Mouse (Mus musculus): Measurements from ENCODE around the gene Plekhm3. TPM values are rescaled to one million over a fixed set of nuclear protein-coding genes. Genes with fewer than 3 reads are reported as not detected.
"Not testable (repeated sequence)": the region's sequence is repeated elsewhere in the genome, so short reads cannot be mapped to it uniquely, and the experiment has no call there.

Gene Plekhm3
- polyA plus RNA-seq, 1 experiment: 0.03 TPM

DNA sequence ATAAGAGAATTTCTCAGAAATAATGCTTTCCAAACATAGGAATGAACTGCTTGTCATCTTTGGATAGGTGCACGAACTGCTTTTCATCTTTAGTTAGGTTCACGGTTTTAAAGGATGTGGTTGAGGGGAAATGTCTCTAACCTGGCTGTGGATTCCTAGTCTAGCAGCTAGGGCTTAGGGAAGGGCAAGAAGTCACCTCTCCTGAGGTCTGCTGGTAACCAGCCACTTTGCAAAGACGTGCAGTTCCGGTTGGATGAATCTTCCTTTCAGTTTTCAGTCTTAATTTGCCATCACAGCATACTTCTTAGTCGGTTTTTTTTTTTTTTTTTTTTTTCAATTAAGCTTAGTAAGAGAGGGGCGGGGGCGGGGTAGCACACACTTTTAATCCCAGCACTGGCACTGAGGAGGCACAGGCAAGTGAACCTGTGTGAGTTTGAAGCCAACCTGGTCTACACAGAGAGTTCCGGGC lies 431 bp upstream of the Plekhm3 start:
- no peak for TF ChIP-seq GATA1 (IDR thresholded peaks at IDR 0.05; ENCODE audit: low read length)
- no peaks in the 10 kb centered on the region for H3K9me3 ChIP-seq (ENCODE audit: control insufficient read depth, low read length)
- H3K27me3 ChIP-seq (ENCODE audit: control insufficient read depth): no peaks in the 10 kb centered on the region
- H3K4me1 ChIP-seq (ENCODE audit: control insufficient read depth): peaks cover 20% of the 10 kb centered on the region
- H3K4me3 ChIP-seq (replicated peaks): peak overlapping the region; percentile 90
- H3K36me3 ChIP-seq (ENCODE audit: control insufficient read depth): no peaks in the 10 kb centered on the region

DNA sequence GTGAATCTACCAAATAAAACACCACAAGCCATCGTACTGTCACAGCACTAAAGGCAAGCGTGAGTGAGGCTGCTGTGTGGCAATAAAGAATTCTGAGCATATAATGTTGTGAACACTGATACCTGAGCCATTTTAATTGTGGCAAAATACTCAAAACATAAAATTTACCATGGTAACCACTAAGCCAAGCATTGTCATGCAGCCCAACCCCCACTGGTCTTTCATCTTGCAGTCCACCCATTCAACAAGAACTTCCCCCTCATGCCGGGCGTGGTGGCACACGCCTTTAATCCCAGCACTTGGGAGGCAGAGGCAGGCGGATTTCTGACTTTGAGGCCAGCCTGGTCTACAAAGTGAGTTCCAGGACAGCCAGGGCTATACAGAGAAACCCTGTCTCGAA lies 1.8 kb downstream of the Plekhm3 start:
- H3K4me1 ChIP-seq (ENCODE audit: control insufficient read depth): peaks cover 20% of the 10 kb centered on the region
- H3K27me3 ChIP-seq (ENCODE audit: control insufficient read depth); H3K36me3 ChIP-seq (ENCODE audit: control insufficient read depth); H3K4me3 ChIP-seq (replicated peaks); H3K9me3 ChIP-seq (ENCODE audit: control insufficient read depth, low read length): not testable (repeated sequence)

DNA sequence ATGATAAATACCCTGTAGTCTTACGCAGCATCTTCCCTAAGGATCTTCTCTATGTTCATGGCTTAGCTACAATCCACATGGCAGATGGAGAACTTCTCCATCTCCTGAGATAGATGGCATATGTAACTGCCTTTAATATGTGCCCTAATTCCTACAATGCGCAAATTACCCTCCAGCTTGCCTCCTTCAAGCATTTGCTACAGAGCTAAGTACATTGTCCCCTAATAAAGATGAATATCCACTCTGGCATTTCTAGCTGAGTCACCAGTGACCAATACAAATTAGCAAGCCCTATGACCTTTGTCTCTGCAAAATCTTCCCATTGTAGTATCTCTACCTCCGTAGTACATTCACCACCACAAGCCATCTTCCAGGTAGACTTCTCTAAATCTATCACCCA lies 6.4 kb downstream of the Plekhm3 start:
- Histone ChIP-seq H3K9me3 (ENCODE audit: control insufficient read depth, low read length) (no peaks in the 10 kb centered on the region), H3K4me1 (ENCODE audit: control insufficient read depth) (peaks cover 8% of the 10 kb centered on the region), H3K36me3 (ENCODE audit: control insufficient read depth) (no peaks in the 10 kb centered on the region), H3K4me3 (replicated peaks) (no peak overlapping the region), H3K27me3 (ENCODE audit: control insufficient read depth) (no peaks in the 10 kb centered on the region)
- no peak for TF ChIP-seq GATA1 (IDR thresholded peaks at IDR 0.05; ENCODE audit: low read length)

DNA sequence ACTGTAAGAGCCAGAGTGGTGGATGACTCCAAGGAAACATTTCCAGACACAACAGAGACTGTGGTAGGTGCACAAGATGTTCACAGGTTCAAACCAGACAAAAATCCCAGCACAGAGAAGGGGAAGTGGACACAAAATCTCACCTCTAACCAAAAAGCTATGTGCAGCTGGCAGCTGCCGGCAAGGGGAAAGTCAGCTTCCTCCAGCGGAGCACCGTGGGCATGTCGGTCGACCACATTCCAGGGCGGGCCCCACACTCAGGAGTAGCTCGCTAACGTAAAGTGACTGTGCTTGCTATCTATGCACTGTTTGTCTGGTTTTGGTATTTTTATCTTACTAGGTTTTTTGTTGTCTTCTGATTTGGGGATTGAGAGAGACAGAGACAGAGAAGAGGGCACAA lies 7.2 kb downstream of the Plekhm3 start:
- Histone ChIP-seq H3K27me3 (ENCODE audit: control insufficient read depth) (no peaks in the 10 kb centered on the region), H3K4me1 (ENCODE audit: control insufficient read depth) (peaks cover 3% of the 10 kb centered on the region), H3K9me3 (ENCODE audit: control insufficient read depth, low read length) (no peaks in the 10 kb centered on the region), H3K36me3 (ENCODE audit: control insufficient read depth) (no peaks in the 10 kb centered on the region), H3K4me3 (replicated peaks) (no peak overlapping the region)
- TF ChIP-seq GATA1 (IDR thresholded peaks at IDR 0.05; ENCODE audit: low read length): no peak
- TF ChIP-seq TAL1 (IDR thresholded peaks at IDR 0.05; ENCODE audit: low read length): no peak

DNA sequence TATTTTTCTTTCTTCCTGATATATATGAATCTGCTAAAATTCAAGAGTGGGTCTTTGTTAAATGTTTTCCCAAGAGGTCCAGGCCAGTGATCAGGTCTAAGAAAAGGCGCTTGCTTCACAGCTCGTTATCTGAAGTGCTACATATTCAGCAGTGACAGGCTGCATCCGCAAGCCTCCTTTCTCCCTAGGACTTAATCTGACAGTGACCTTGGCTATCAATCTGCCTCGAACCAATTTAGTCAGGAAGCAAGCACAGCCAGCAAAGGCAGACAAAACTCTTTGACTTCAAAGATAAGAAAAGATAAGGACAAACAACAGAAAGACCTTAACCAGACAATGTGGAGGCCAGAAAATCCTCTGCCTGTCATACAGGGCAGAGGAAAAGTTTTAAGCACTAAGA lies 10.5 kb downstream of the Plekhm3 start:
- Histone ChIP-seq H3K36me3 (ENCODE audit: control insufficient read depth) (no peaks in the 10 kb centered on the region), H3K4me1 (ENCODE audit: control insufficient read depth) (peaks cover 3% of the 10 kb centered on the region), H3K4me3 (replicated peaks) (no peak overlapping the region), H3K27me3 (ENCODE audit: control insufficient read depth) (no peaks in the 10 kb centered on the region), H3K9me3 (ENCODE audit: control insufficient read depth, low read length) (no peaks in the 10 kb centered on the region)
- TF ChIP-seq GATA1 (IDR thresholded peaks at IDR 0.05; ENCODE audit: low read length) (no peak), TAL1 (IDR thresholded peaks at IDR 0.05; ENCODE audit: low read length) (no peak)

DNA sequence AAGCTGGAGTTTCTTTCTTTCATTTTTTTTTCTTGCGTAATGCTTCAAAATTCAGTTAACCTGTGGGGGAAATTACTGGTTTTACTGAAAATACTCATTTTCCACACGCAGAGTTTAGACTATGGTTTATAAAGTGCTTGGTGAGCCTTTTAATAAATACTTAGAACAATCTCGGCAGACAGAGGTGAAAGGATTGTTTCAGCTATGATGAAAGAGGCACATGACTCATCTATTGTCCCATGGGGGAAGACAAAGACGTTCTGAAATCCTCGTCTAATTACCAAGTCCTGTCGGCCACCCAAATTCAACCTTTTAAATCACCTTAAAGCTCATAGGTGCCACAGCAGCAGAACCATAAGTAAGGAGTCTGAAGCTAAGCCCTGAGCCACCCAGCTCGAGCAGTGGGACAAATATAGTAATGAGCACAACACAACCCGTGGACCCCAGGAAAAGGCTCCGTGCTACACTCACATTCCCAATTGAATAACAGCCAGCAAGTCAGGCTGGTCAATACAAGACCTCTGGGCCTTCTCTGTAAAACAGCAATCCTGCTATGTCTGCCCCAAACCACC lies 11.3 kb downstream of the Plekhm3 start:
- H3K4me1 ChIP-seq (ENCODE audit: control insufficient read depth): peaks cover 3% of the 10 kb centered on the region
- no peaks in the 10 kb centered on the region for H3K36me3 ChIP-seq (ENCODE audit: control insufficient read depth)
- no peaks in the 10 kb centered on the region for H3K9me3 ChIP-seq (ENCODE audit: control insufficient read depth, low read length)
- H3K4me3 ChIP-seq (replicated peaks): no peak overlapping the region
- H3K27me3 ChIP-seq (ENCODE audit: control insufficient read depth): no peaks in the 10 kb centered on the region
- TF ChIP-seq GATA1 (IDR thresholded peaks at IDR 0.05; ENCODE audit: low read length) (no peak), TAL1 (IDR thresholded peaks at IDR 0.05; ENCODE audit: low read length) (no peak)

DNA sequence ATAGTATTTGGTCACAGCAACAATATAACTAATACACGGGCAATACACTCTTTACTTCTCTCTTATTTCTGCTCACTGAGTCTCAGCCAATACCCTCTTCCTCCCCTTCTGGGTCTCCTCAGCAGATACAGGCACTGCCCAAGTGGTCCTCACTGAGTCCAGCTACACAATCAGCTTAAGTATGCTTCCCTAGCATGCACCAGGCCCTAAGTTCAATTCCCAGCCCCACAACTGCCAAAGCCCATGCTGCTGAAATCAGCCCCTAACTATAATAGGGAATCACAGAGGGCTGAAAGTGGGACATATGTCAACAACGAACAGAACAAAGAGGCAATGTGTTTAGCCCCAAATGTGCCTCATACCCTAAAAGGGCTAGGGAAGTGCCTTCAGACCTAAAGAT lies 11.9 kb downstream of the Plekhm3 start:
- H3K4me1 ChIP-seq (ENCODE audit: control insufficient read depth): peaks cover 3% of the 10 kb centered on the region
- no peaks in the 10 kb centered on the region for H3K9me3 ChIP-seq (ENCODE audit: control insufficient read depth, low read length)
- no peaks in the 10 kb centered on the region for H3K36me3 ChIP-seq (ENCODE audit: control insufficient read depth)
- H3K4me3 ChIP-seq (replicated peaks): no peak overlapping the region
- no peak for TF ChIP-seq GATA1 (IDR thresholded peaks at IDR 0.05; ENCODE audit: low read length)
- no peak for TF ChIP-seq TAL1 (IDR thresholded peaks at IDR 0.05; ENCODE audit: low read length)
- H3K27me3 ChIP-seq (ENCODE audit: control insufficient read depth): no peaks in the 10 kb centered on the region

DNA sequence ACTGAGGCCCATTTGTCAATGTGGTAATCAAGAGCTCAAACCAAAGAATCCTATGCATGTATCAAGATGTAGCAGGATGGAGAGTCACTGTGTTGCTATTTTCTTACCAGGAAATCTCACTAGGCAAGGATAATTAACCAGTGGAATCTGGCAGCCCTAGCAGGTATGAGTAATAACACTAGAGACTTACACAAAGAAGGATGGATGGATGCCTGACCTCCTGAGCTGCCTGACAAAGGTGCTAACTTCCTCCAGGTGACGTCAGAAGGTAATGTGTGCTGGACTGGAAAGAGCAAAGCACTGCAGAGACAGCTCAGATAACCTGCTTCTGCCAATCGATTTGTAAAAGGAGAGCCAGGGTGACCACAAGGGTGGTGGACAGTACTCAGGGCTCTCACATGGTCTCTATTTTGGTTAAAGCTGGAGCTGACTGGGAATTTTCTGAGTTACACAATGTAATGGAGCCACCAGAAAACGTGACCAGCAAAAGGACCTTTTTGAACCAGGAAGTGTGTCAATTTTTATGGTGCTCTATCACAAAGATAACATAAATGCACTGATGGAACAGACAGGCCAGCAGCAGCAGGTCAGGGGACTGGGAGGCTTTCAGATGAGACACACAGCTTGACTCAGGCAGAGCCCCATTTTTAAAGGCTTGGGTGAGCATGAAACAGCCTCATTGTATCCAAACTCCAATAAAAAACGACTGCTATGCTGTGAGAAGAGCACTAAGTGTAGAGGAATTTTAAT lies 14.4 kb downstream of the Plekhm3 start:
- Histone ChIP-seq H3K27me3 (ENCODE audit: control insufficient read depth) (no peaks in the 10 kb centered on the region), H3K36me3 (ENCODE audit: control insufficient read depth) (no peaks in the 10 kb centered on the region), H3K9me3 (ENCODE audit: control insufficient read depth, low read length) (no peaks in the 10 kb centered on the region), H3K4me1 (ENCODE audit: control insufficient read depth) (no peaks in the 10 kb centered on the region), H3K4me3 (replicated peaks) (no peak overlapping the region)
- TF ChIP-seq GATA1 (IDR thresholded peaks at IDR 0.05; ENCODE audit: low read length) (no peak), TAL1 (IDR thresholded peaks at IDR 0.05; ENCODE audit: low read length) (no peak)

DNA sequence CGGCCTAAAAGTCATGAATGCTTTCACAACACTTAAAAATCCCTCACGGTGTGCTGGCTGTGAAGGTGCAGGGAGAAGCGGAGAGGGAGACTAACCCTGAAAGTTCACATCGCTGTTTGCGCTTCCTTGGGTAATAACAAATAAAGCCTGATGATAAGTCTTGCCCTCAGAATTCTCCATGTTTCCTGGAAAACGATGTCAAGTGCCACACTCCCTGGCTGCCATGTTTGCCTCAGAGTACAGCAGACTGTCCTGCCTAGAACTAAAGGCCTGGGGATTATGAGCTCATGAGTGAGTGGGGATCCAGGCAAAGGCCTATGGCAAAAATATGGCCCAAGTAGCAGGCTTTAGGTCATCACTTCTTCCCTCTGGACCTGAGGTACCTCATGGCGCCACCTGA lies 17.7 kb downstream of the Plekhm3 start:
- Histone ChIP-seq H3K4me3 (replicated peaks) (no peak overlapping the region), H3K36me3 (ENCODE audit: control insufficient read depth) (no peaks in the 10 kb centered on the region), H3K27me3 (ENCODE audit: control insufficient read depth) (no peaks in the 10 kb centered on the region), H3K9me3 (ENCODE audit: control insufficient read depth, low read length) (no peaks in the 10 kb centered on the region), H3K4me1 (ENCODE audit: control insufficient read depth) (no peaks in the 10 kb centered on the region)
- TF ChIP-seq TAL1 (IDR thresholded peaks at IDR 0.05; ENCODE audit: low read length): no peak
- TF ChIP-seq GATA1 (IDR thresholded peaks at IDR 0.05; ENCODE audit: low read length): no peak

DNA sequence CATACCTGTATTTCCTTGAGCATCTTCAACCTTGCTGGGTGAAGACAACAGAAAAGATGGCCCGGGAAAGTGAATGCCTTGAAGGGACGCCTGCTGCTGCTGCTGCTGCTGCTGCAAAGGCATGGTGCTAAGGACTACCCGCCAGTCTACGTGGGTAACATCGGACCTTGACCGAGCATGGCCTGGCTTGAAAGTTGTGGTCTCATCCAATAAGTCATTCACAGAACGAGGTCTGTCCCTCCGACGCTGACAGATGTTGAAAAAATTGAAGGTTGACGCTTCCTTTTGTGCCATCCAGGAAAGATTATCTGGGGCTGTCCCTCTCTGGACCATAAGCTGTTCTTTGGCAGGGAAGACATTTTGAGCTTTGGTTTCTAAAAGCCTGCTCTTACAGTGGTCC lies 18.9 kb downstream of the Plekhm3 start:
- Histone ChIP-seq H3K36me3 (ENCODE audit: control insufficient read depth) (no peaks in the 10 kb centered on the region), H3K4me3 (replicated peaks) (no peak overlapping the region), H3K4me1 (ENCODE audit: control insufficient read depth) (no peaks in the 10 kb centered on the region), H3K27me3 (ENCODE audit: control insufficient read depth) (no peaks in the 10 kb centered on the region), H3K9me3 (ENCODE audit: control insufficient read depth, low read length) (no peaks in the 10 kb centered on the region)
- TF ChIP-seq GATA1 (IDR thresholded peaks at IDR 0.05; ENCODE audit: low read length): no peak
- TF ChIP-seq TAL1 (IDR thresholded peaks at IDR 0.05; ENCODE audit: low read length): no peak

All from erythroblast, embryonic 14.5 days (primary cell).